Mouse (Mus musculus) olfactory bulb, adult 2 months (tissue): ENCODE results near the gene Iqsec1.

Source experiments
- CTCF ChIP-seq: fragments of 200-500 bp; IDR thresholded peaks from 2 replicates; pipeline ENCODE4 v1.5.1; 2012; ENCODE audit warnings: low read depth, mild to moderate bottlenecking, low read length, moderate library complexity; ENCODE audit not compliant: insufficient read depth
- POLR2A ChIP-seq: fragments of 200-500 bp; IDR thresholded peaks from 2 replicates; pipeline ENCODE4 v1.6.1; 2012; ENCODE audit warnings: mild to moderate bottlenecking, low read depth, low read length, moderate library complexity; ENCODE audit not compliant: insufficient read depth

GRCm38 (mm10) chr6:90749414-90749937, 239.0 kb downstream of the Iqsec1 start:
- TF ChIP-seq CTCF (no peak), POLR2A (no peak)
